Mouse (Mus musculus) gastrocnemius, postnatal 36 days (tissue): Measurements from ENCODE around the gene Fbxo7. TPM values are rescaled to one million over a fixed set of nuclear protein-coding genes. Genes with fewer than 3 reads are reported as not detected.
"Not testable (repeated sequence)": the region's sequence is repeated elsewhere in the genome, so short reads cannot be mapped to it uniquely, and the experiment has no call there.

Source experiments
- DNase-seq, 2 experiments: peaks; one replicate each; pipeline ENCODE4 v3.0.0; 2022
- intact Hi-C: fragments of 180-260 bp; cut with DNase I; formaldehyde crosslinking; loops from one replicate; pipeline ENCODE4 v1.15.1; 2025
- long read RNA-seq, 2 experiments: library from polyadenylated mRNA; stranded (forward); transcript quantifications; one replicate each; pipeline ENCODE4 v2.0.0; 2021
- total RNA-seq, 2 experiments: library from RNA; stranded (reverse); gene quantifications; 2 replicates each; pipeline ENCODE4 v1.2.3; 2021

Fbxo7 gene
- total RNA-seq: 1 to 10 TPM; 7.9 to 9.4 TPM
- long read RNA-seq, experiment 1, full-length matches to known transcripts: 11 of 15 reads
- long read RNA-seq, experiment 1, partial matches to known transcripts: 3 of 15 reads
- long read RNA-seq, experiment 1, other reads (novel, unspliced or antisense): 1 of 15 reads
- long read RNA-seq, experiment 2, full-length matches to known transcripts: 3 of 5 reads
- long read RNA-seq, experiment 2, partial matches to known transcripts: 0 of 5 reads
- long read RNA-seq, experiment 2, other reads (novel, unspliced or antisense): 2 of 5 reads

GRCm38 (mm10) chr10:86021749-86022473, at the start of gene Fbxo7:
Gene Fbxo7, plus strand, starts transcription at chr10:86021972.
- peak; percentile 77 to 89 for DNase-seq
- intact Hi-C loops: loop anchor here (5.0 kb wide), 1 partner anchor 440 kb away; no protein-coding TSS in a partner anchor

- intact Hi-C loops: loop anchor here (10.0 kb wide), 1 partner anchor 322 kb away; no protein-coding TSS in a partner anchor
- DNase-seq: no peak
These were observed 48.9 kb upstream of the Fbxo7 start for GRCm38 (mm10) chr10:85972915-85973314.

GRCm38 (mm10) chr10:85989412-85990115, 32.2 kb upstream of the Fbxo7 start:
- DNase-seq: no peak
- intact Hi-C loops: no loop called here

GRCm38 (mm10) chr10:85992412-85992811, 29.4 kb upstream of the Fbxo7 start:
- DNase-seq: no peak
- intact Hi-C loops: no loop called here

- DNase-seq: no peak
- intact Hi-C loops: no loop called here
These were observed 27.9 kb upstream of the Fbxo7 start for GRCm38 (mm10) chr10:85993836-85994235.

GRCm38 (mm10) chr10:85994543-85995104, 27.1 kb upstream of the Fbxo7 start:
- intact Hi-C loops: no loop called here
- DNase-seq: no peak

GRCm38 (mm10) chr10:86000447-86000846, 21.3 kb upstream of the Fbxo7 start:
- DNase-seq: no peak
- intact Hi-C loops: no loop called here

GRCm38 (mm10) chr10:86006455-86006854, 15.3 kb upstream of the Fbxo7 start:
- intact Hi-C loops: no loop called here
- no peak for DNase-seq

GRCm38 (mm10) chr10:86009688-86010087, 12.1 kb upstream of the Fbxo7 start:
- no peak for DNase-seq
- intact Hi-C loops: no loop called here

- DNase-seq: no peak
- intact Hi-C loops: no loop called here
These were observed 11.1 kb upstream of the Fbxo7 start for GRCm38 (mm10) chr10:86010636-86011035.

GRCm38 (mm10) chr10:86011172-86011571, 10.6 kb upstream of the Fbxo7 start:
- DNase-seq: no peak
- intact Hi-C loops: no loop called here

GRCm38 (mm10) chr10:86011781-86012180, 10.0 kb upstream of the Fbxo7 start, which contains the start of gene Bpifc:
Gene Bpifc, minus strand, starts transcription at chr10:86011895.
- intact Hi-C loops: no loop called here
- DNase-seq: no peak

GRCm38 (mm10) chr10:86017781-86018180, 4.0 kb upstream of the Fbxo7 start:
- intact Hi-C loops: no loop called here
- no peak for DNase-seq

- intact Hi-C loops: no loop called here
- DNase-seq: no peak
These were observed 3.0 kb upstream of the Fbxo7 start for GRCm38 (mm10) chr10:86018813-86019212.

- intact Hi-C loops: loop anchor here (5.0 kb wide), 1 partner anchor 441 kb away; no protein-coding TSS in a partner anchor
- DNase-seq: no peak
These were observed 394 bp upstream of the Fbxo7 start for GRCm38 (mm10) chr10:86021408-86021748.

- intact Hi-C loops: loop anchor here (5.0 kb wide), 1 partner anchor 440 kb away; no protein-coding TSS in a partner anchor
- no peak for DNase-seq
These were observed 673 bp downstream of the Fbxo7 start for GRCm38 (mm10) chr10:86022474-86022816.

- intact Hi-C loops: loop anchor here (5.0 kb wide), 1 partner anchor 439 kb away; no protein-coding TSS in a partner anchor
- DNase-seq: no peak
These were observed 1.4 kb downstream of the Fbxo7 start for GRCm38 (mm10) chr10:86023149-86023548.

- no peak for DNase-seq
- intact Hi-C loops: no loop called here
These were observed 4.1 kb downstream of the Fbxo7 start for GRCm38 (mm10) chr10:86025906-86026305.

- DNase-seq: no peak
- intact Hi-C loops: no loop called here
These were observed 4.6 kb downstream of the Fbxo7 start for GRCm38 (mm10) chr10:86026354-86026753.

- not testable (repeated sequence) for DNase-seq
These were observed 5.0 kb downstream of the Fbxo7 start for GRCm38 (mm10) chr10:86026807-86027206.

GRCm38 (mm10) chr10:86030743-86031142, 9.0 kb downstream of the Fbxo7 start:
- no peak for DNase-seq
- intact Hi-C loops: no loop called here

More at GRCm38 (mm10) chr10:86026807-86027206, 5.0 kb downstream of the Fbxo7 start:
- intact Hi-C loops: not testable (repeated sequence)
